Mouse (Mus musculus) limb, embryonic 11.5 days (tissue): ENCODE measurements at regions not wholly inside any gene's neighbourhood (a gene's known extent, or its start where the extent isn't known, plus 50 kb on each side); places are given as distances from the start of the nearest gene placed in this dataset. TPM values are rescaled to one million over a fixed set of nuclear protein-coding genes. Genes with fewer than 3 reads are reported as not detected.

Experiments used
- ATAC-seq: fragments of 200-750 bp; cut with Nextera tagmentation; 2 replicates; pipeline ENCODE4 v1.8.0; 2017; ENCODE audit warnings: low read depth; ENCODE audit not compliant: insufficient number of reproducible peaks, low FRiP score, low TSS enrichment
- DNase-seq: peaks from one replicate; pipeline ENCODE4 v3.0.0-alpha.2; 2015; ENCODE audit warnings: low spot score
- H3K27ac ChIP-seq: fragments of 300-500 bp; sonication (generic); replicated peaks from 2 replicates; pipeline ENCODE4 v1.5.1; 2014; ENCODE audit warnings: low read depth, mild to moderate bottlenecking, low read length
- H3K27me3 ChIP-seq: fragments of 300-500 bp; sonication (generic); 2 replicates; pipeline ENCODE4 v1.6.1; 2014; ENCODE audit warnings: mild to moderate bottlenecking, low read length, mixed read lengths; ENCODE audit not compliant: control insufficient read depth, insufficient read depth
- H3K36me3 ChIP-seq: fragments of 300-500 bp; sonication (generic); 2 replicates; pipeline ENCODE4 v1.6.1; 2014; ENCODE audit warnings: mild to moderate bottlenecking, low read length, moderate library complexity, mixed read lengths; ENCODE audit not compliant: control insufficient read depth, insufficient read depth
- H3K4me1 ChIP-seq: fragments of 300-500 bp; sonication (generic); 2 replicates; pipeline ENCODE4 v1.6.1; 2014; ENCODE audit warnings: low read length, mixed read lengths; ENCODE audit not compliant: control insufficient read depth, insufficient read depth
- H3K4me2 ChIP-seq: fragments of 300-500 bp; sonication (generic); 2 replicates; pipeline ENCODE4 v1.6.1; 2014; ENCODE audit warnings: low read depth, mild to moderate bottlenecking, moderate library complexity; ENCODE audit not compliant: severe bottlenecking
- H3K4me3 ChIP-seq: fragments of 300-500 bp; sonication (generic); 2 replicates; pipeline ENCODE4 v1.5.1; 2014; ENCODE audit warnings: low read depth, low read length
- H3K9ac ChIP-seq: fragments of 300-500 bp; sonication (generic); 2 replicates; pipeline ENCODE4 v1.6.1; 2014; ENCODE audit warnings: mild to moderate bottlenecking, low read length
- H3K9me3 ChIP-seq: fragments of 300-500 bp; sonication (generic); 2 replicates; pipeline ENCODE4 v1.6.1; 2016; ENCODE audit warnings: low read length; ENCODE audit not compliant: control insufficient read depth
- WGBS: fragments of 180-500 bp; shearing (Covaris S2); extraction: QIAGEN DNeasy Blood & Tissue Kit; methylation state at CpG from one replicate; pipeline ENCODE4 v1.1.7; 2014; 5-methylcytosine and 5-hydroxymethylcytosine counted together
- microRNA-seq: library from miRNA; unstranded; fragments of <30 nt; microRNA quantifications from one replicate; pipeline ENCODE4, GENCODE M21; 2016

GRCm38 (mm10) chr5:51040463-51040862 is 527.1 kb downstream of the Ppargc1a start:
- Histone ChIP-seq H3K27me3 (no peaks in the 10 kb centered on the region), H3K4me1 (no peaks in the 10 kb centered on the region), H3K36me3 (no peaks in the 10 kb centered on the region), H3K9ac (no peak overlapping the region), H3K9me3 (no peaks in the 10 kb centered on the region), H3K27ac (no peak overlapping the region), H3K4me2 (no peak overlapping the region), H3K4me3 (no peak overlapping the region)
- WGBS, result 76% methylated on average over 6 of the region's 6 CpGs
- DNase-seq (peak; percentile 22), ATAC-seq (peak; percentile 48)

- no peaks in the 10 kb centered on the region for H3K4me1 ChIP-seq
- ATAC-seq (no peak), DNase-seq (no peak)
- no peak overlapping the region for H3K9ac ChIP-seq
- no peaks in the 10 kb centered on the region for H3K36me3 ChIP-seq
- H3K4me3 ChIP-seq, result no peak overlapping the region
- no peaks in the 10 kb centered on the region for H3K27me3 ChIP-seq
- H3K27ac ChIP-seq, result no peak overlapping the region
- no peak overlapping the region for H3K4me2 ChIP-seq
- H3K9me3 ChIP-seq, result no peaks in the 10 kb centered on the region
- 80% methylated on average over 5 of the region's 5 CpGs for WGBS
Measured at GRCm38 (mm10) chr5:51039713-51040178, 527.8 kb downstream of the Ppargc1a start.

- no peaks in the 10 kb centered on the region for H3K4me1 ChIP-seq
- no peaks in the 10 kb centered on the region for H3K9me3 ChIP-seq
- 77% methylated on average over 2 of the region's 2 CpGs for WGBS
- no peak overlapping the region for H3K9ac ChIP-seq
- no peak overlapping the region for H3K4me3 ChIP-seq
- ATAC-seq (no peak), DNase-seq (no peak)
- H3K4me2 ChIP-seq, result no peak overlapping the region
- H3K36me3 ChIP-seq, result no peaks in the 10 kb centered on the region
- no peaks in the 10 kb centered on the region for H3K27me3 ChIP-seq
- no peak overlapping the region for H3K27ac ChIP-seq
Measured at GRCm38 (mm10) chr5:51036450-51036990, 531.0 kb downstream of the Ppargc1a start.

GRCm38 (mm10) chr5:51028966-51029365 is 538.6 kb downstream of the Ppargc1a start:
- H3K27me3 ChIP-seq, result no peaks in the 10 kb centered on the region
- H3K36me3 ChIP-seq, result no peaks in the 10 kb centered on the region
- H3K4me1 ChIP-seq, result no peaks in the 10 kb centered on the region
- no peak overlapping the region for H3K9ac ChIP-seq
- H3K27ac ChIP-seq, result no peak overlapping the region
- WGBS, result 81% methylated on average over 4 of the region's 4 CpGs
- ATAC-seq (no peak), DNase-seq (no peak)
- H3K4me3 ChIP-seq, result no peak overlapping the region
- H3K9me3 ChIP-seq, result no peaks in the 10 kb centered on the region
- H3K4me2 ChIP-seq, result no peak overlapping the region

- no peak overlapping the region for H3K4me3 ChIP-seq
- no peak overlapping the region for H3K4me2 ChIP-seq
- no peak overlapping the region for H3K27ac ChIP-seq
- H3K36me3 ChIP-seq, result no peaks in the 10 kb centered on the region
- no peak for DNase-seq
- no peaks in the 10 kb centered on the region for H3K9me3 ChIP-seq
- H3K4me1 ChIP-seq, result no peaks in the 10 kb centered on the region
- H3K9ac ChIP-seq, result no peak overlapping the region
- no peaks in the 10 kb centered on the region for H3K27me3 ChIP-seq
- no peak for ATAC-seq
- WGBS, result 95% methylated on average over 2 of the region's 2 CpGs
Measured at GRCm38 (mm10) chr5:50990822-50991537, 576.5 kb downstream of the Ppargc1a start.

Small RNA genes lying in the stretch of these regions (microRNA-seq; reads per million reads assigned to microRNA genes)
- not detected for gene Gm44377
